Mouse (Mus musculus): ENCODE measurements around the gene Gm35315. TPM values are rescaled to one million over a fixed set of nuclear protein-coding genes. Genes with fewer than 3 reads are reported as not detected.
"Not testable (repeated sequence)": the region's sequence is repeated elsewhere in the genome, so short reads cannot be mapped to it uniquely, and the experiment has no call there.

The Gm35315 gene
- total RNA-seq, 2 experiments from 2014 or later: 0.40 to 0.53 TPM

DNA sequence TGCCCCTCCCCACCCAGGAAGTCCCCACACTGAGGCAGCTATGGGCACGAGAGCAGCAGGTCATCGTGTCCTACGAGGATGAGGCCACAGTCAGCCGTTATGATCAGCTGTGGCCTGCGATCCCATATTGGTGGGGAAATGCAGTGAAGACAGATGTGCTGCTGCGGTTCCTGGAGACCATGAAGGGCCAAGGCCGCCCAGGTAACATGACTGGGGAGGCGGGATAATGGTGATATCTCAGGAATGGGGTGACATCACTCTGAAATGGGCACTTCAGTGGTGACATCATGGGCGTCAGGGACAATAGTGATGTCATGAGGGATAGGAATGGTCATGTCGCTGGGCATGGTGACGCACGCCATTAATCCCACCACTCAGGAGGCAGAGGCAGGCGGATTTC lies 8.2 kb upstream of the Gm35315 start:
- DNase-seq (ENCODE audit: low spot score in 2 of 2): no peak

DNA sequence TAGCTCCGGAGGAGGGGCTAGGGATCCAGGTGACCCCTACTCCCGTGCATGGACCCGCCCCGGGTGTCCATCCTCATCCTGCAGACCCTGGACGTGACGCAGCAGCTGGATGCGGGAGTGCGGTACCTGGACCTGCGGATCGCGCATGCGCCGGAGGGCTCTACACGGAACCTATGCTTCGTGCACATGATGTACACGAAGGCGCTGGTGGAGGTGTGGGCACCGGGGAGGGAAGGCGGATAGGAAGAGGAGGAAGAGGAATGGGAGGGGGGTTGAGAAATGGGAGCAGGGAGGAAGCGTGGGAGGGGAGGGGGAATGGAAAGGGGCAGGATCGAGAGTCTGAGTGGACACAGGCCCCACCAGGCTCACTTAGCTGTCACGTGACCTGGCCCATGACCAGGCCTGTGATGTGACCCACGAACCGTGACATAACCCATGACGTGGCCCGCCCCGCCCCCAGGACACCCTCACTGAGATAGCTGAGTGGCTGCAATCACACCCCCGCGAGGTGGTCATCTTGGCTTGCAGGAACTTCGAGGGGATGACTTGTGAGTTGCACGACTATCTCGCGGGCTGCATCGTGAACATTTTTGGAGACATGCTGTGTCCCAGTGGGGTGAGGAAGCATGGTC lies 7.6 kb upstream of the Gm35315 start:
- DNase-seq (ENCODE audit: low spot score in 2 of 2): peak; percentile 78 to 79

DNA sequence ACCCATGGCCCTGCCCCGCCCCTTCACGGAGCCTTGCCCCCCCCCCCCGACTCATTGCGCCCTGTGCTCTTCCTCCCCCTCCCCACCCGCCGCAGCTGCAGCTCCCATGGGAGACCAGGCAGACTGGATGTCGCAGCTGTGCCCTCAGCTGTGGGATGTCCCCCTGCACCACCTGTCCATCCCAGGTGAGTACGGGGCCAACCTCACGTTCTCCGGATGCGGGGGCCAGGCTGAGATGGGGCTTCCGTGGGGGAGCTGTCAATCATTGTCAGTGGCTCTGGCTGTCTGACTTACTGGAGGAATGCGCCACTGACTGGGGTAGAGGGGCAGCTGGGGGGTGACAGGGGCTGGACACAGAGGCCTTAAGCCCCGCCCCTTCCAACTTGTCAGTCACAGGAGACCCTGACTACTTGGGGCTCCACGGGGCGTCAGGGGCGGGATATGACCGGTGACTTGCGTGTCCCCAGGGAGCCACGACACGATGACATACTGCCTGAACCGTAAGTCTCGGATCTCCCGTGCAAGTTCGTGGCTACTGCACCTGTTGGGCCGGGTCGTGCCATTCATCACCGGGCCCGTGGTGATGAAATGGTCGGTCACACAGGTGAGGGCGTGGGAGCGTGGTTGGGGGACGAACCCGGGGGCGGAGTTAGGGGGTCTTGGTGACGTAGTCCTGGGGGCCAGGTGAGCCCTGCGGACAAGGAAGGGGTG lies 6.9 kb upstream of the Gm35315 start:
- DNase-seq (ENCODE audit: low spot score in 2 of 2): peak; percentile 32 to 36

DNA sequence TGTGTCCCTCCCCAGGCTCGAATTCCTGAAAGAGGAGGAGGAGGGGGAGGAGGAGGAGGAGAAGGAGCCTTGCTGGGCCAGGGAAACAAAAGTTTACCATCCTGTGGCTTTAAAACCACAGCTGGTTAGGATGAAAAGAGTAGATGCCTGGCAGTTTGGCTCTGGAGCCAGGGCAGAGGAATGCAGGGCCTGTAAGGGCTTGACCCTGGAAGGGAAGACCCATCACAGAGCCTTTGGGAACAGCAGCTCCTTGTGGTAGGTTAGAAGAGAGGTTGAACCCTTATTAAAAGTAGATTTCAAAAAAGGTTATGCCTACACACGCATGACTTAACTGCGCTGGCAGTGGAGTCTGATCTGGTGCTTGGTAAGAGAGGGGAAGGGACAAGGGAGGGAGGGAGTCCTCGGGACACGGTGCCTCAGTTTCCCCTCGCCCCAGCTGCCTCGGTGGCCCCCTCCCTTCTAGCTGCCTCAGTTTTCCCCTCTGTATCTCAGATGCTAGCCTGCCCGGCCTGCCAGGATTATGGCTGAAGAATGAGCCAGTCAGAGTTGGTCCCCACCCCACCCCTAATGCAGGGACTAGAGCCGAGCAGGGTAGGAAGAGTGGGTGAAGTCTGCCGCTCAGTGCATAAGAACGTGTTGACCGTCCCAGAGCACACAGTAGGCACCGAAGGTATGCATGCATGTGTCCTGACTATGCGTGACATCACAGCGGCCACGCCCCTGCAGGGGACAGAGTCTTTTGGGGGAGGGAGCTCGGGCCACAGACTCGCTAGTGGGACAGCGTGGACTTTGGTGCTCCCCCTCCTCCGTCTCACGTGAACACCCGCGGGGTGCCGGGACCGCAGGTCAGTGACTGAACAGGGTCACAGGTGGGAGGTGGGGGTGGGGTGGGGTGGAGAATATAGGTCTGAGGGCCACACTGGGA lies 5.7 kb upstream of the Gm35315 start, which contains the start of gene Plcxd1:
Gene Plcxd1, plus strand, starts transcription at position 314 of the 925 bp plus-strand sequence.
- peak in 1 of 2 experiments; percentile 9 for DNase-seq (ENCODE audit: low spot score in 2 of 2)

DNA sequence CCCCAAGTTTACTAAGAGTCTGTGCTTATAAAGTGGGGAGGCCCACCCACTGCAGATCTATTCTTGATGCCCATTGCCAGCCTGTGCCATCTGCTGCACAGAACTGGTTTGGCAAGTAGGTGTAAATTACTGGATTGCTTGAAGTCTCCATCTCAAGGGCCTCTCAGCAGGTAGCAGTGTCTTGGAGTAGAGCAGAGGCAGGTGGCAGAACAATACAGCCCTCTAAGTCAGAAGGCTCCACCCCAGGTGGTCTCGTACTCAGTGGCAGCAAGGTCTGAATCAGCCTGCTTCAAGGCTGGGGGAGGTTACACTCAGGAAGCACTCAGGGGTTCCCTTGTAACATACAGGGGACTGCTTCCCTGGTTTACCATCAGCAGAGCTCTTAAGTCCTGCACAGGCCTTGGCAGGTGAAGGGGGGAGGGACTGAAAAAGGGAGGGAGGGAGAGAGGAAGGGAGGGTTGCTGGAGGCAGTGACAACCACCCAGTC lies 4.8 kb upstream of the Gm35315 start:
- DNase-seq (ENCODE audit: low spot score in 2 of 2): peak; percentile 30 to 57

DNA sequence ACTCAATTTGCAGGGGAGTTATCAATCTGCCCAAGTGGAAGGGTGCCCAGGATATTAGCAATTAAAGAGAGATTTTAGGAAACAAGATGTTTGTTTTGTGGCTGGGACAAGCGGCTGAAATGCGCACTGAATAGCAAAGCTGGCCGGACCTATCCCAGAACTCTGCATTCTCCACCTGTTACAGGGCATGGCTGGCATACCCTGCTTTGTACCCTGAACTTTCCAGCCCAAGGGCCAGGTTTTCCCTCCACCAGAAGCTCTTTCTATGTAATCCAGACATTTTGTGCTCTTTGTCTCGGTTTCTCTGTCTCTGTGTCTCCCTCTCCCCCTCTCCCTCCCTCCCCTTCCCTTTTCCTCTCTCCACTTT lies 610 bp upstream of the Gm35315 start:
- no peak for DNase-seq (ENCODE audit: low spot score in 2 of 2)

DNA sequence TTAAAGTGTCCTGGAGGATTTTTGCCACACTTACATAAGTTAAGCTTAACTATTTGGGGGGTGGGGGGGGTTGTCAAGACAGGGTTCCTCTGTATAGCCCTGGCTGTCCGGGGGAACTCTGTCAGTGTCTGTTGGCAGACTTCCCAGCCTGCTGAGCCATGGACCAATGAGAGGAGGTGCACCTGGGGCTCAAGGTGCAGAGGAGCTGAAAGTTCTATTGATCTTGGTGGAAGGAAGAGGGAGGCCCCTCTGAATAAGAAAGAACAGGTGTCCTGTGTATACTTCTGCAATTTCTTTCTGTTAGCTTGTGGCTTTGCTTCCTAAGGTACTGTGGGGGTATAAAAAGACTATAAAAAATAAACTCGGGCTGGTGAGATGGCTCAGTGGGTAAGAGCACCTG lies 2.7 kb downstream of the Gm35315 start:
- DNase-seq (ENCODE audit: low spot score in 2 of 2): no peak

DNA sequence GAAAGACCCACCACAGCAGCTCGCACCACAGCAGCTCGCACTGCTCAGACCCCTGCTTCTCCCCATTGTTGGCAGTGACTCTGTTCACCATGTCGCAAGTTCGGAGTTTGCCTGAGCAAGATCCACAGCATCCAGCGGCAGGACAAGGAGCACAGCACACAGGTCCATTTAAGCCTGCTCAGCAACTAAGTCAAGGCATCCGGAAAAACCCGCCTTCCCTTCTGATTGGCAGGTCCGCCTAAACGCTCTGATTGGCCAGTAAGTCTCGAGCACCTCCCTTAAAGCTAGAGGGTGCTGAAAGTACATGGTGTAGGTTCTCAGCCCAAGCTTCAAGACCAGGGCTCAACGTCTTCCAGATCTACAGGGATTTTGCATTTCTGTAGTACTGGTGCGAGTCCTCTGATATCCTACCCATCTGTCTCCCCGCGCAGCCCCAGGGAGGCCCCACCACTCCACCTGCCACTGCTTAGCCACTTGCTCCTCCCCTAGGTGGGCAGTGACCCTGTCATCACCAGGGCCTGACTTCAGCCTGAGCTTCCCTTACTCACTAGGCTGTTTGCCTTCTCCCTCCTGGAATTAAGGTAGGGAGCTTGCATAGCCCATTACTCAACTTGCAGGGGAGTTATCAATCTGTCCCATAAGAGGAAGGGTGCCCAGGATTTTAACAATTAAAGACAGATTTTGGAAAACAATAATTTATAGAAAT lies 7.9 kb downstream of the Gm35315 start:
- no peak for DNase-seq (ENCODE audit: low spot score in 2 of 2)

DNA sequence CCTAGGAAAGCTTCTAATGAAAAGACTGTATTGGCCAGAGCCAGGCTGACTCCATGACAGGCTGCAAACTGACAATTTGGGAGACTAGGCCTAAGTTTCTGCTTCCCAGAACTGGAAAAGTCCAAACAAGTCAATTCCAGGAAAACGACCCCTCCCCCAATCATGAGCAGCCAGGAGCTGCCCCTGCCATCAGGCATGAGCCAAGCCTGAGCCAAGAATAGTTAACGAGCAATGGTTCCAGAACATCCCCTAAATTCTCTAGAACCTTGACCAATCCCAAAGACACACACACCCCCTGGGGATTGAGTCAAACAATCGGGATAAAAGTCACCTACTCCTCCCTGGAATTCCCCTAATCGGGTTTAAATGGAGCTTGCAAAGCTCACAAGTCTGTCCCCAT lies 11.3 kb downstream of the Gm35315 start:
- DNase-seq (ENCODE audit: low spot score in 2 of 2): no peak

DNA sequence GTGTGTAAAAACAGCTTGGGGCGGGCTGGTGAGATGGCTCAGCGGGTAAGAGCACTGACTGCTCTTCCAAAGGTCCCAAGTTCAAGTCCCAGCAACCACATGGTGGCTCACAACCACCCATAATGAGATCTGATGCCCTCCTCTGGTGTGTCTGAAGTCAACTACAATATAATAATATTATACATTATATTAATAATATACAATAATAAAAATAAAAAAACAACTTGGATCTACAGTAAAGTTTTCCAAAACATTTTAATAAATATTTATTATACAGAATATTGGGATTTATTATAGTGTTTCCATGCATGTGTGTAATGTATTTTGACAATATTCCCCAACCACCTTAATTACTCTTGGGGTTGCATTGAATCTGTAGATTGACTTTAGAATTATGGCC lies 21.8 kb downstream of the Gm35315 start, which contains the start of gene Gm17655:
Gene Gm17655, minus strand, starts transcription at position 101 of the 400 bp plus-strand sequence.
- DNase-seq (ENCODE audit: low spot score in 2 of 2): not testable (repeated sequence)

DNA sequence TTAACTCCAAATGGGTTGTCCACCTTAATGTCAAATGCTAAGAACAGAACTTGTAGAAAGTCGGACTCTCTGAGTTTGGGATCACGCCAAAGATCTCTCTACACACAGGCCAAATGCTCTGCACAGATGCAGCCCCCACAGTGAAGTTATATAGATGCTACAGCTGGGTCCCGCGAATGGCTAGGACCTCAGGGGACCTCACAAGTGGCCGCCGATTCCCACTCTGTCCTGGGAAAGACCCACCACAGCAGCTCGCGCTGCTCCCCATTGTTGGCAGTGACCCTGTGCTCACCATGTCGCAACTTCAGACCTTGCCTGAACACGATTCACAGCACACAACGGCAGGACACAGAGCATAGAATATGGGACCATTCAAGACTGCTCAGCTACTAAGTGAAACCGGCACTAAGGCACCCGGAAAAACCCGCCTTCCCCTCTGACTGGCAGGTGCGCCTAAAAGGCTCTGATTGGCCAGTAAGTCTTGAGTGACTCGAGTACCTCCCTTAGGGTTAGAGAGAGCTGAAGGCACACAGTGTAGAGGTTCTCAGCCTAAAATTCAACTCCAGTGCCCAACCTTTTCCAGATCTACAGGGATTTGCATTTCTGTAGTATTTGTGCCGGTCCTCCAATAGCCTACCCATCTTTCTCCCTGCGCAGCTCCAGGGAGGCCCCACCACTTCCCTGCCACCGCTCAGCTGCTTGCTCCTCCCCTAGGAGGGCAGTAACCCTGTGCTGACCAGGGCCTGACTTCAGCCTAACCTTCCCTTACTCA lies 36.4 kb downstream of the Gm35315 start:
- peak; percentile 77 to 85 for DNase-seq (ENCODE audit: low spot score in 2 of 2)

Other genes with a start within 250 kb of the Gm35315 start
- gene Gm15446, start 171.0 kb downstream of the Gm35315 start, total RNA-seq (2021): 10 to 100 TPM; 32.3 to 34.4 TPM
- 10 to 100 TPM; 45.4 to 54.8 TPM for gene Zfp932, start 97.9 kb downstream of the Gm35315 start, total RNA-seq (2021)
- gene Gm17655, start 21.9 kb downstream of the Gm35315 start, total RNA-seq (2021): 1 to 10 TPM; 4.0 to 6.4 TPM
- 10 to 100 TPM; 10.4 to 10.9 TPM for gene Plcxd1, start 5.5 kb upstream of the Gm35315 start, total RNA-seq (2021)
- gene Gtpbp6, start 13.8 kb upstream of the Gm35315 start, total RNA-seq (2021): 10 to 100 TPM; 81.8 to 96.5 TPM
- gene Zfp605, start 15.7 kb upstream of the Gm35315 start, total RNA-seq (2021): 10 to 100 TPM; 15.5 to 15.7 TPM
- 10 to 100 TPM; 42.3 to 54.0 TPM for gene Chfr, start 41.4 kb upstream of the Gm35315 start, total RNA-seq (2021)
- 10 to 100 TPM; 47.1 to 47.5 TPM for gene Golga3, start 82.3 kb upstream of the Gm35315 start, total RNA-seq (2021)
- gene Ankle2, start 136.6 kb upstream of the Gm35315 start, total RNA-seq (2021): 10 to 100 TPM; 41.8 to 45.2 TPM
- gene Pgam5, start 175.5 kb upstream of the Gm35315 start, total RNA-seq (2021): 10 to 100 TPM; 55.1 to 59.2 TPM
- 1 to 10 TPM; 7.9 to 9.5 TPM for gene Pxmp2, start 191.8 kb upstream of the Gm35315 start, total RNA-seq (2021)
- 1 to 10 TPM in 1 of 2 experiments, under 1 TPM in 1; 0.73 to 1.0 TPM for gene Pole, start 191.9 kb upstream of the Gm35315 start, total RNA-seq (2021)
- gene P2rx2, start 248.8 kb upstream of the Gm35315 start, total RNA-seq (2021): under 1 TPM in 1 of 2 experiments, not detected in 1; 0.23 TPM